Mouse (Mus musculus) lung, adult 2 months (tissue): ENCODE data around the gene Pde4b.

Source experiments
- CTCF ChIP-seq: fragments of 200-500 bp; IDR thresholded peaks from 2 replicates; pipeline ENCODE4 v1.5.1; 2011; ENCODE audit warnings: mild to moderate bottlenecking, low read length, control low read depth; ENCODE audit not compliant: insufficient read depth
- POLR2A ChIP-seq: fragments of 200-500 bp; IDR thresholded peaks from 2 replicates; pipeline ENCODE4 v1.6.1; 2011; ENCODE audit warnings: low read depth, mild to moderate bottlenecking, control low read depth, low read length, borderline replicate concordance; ENCODE audit errors: extremely low read depth

- no peak for TF ChIP-seq POLR2A
- peak; percentile 57 for TF ChIP-seq CTCF
These were observed 569.2 kb downstream of the Pde4b start for GRCm38 (mm10) chr4:102656494-102657036.
